Mouse (Mus musculus) hindbrain, embryonic 14.5 days (tissue): ENCODE results near the gene Mettl11b. TPM values are rescaled to one million over a fixed set of nuclear protein-coding genes. Genes with fewer than 3 reads are reported as not detected.
"Not testable (repeated sequence)": the region's sequence is repeated elsewhere in the genome, so short reads cannot be mapped to it uniquely, and the experiment has no call there.

Experiments used
- ATAC-seq: fragments of 200-750 bp; cut with Nextera tagmentation; 2 replicates; pipeline ENCODE4 v1.8.0; 2017; ENCODE audit warnings: moderate number of reproducible peaks, mild to moderate bottlenecking, moderate TSS enrichment, moderate library complexity; ENCODE audit not compliant: low FRiP score
- DNase-seq: peaks from one replicate; pipeline ENCODE4 v3.0.0-alpha.2; 2015; ENCODE audit warnings: low spot score
- H3K27ac ChIP-seq: fragments of 300-500 bp; sonication (generic); 2 replicates; pipeline ENCODE4 v1.5.1; 2014; ENCODE audit warnings: mild to moderate bottlenecking, moderate library complexity
- H3K27me3 ChIP-seq: fragments of 300-500 bp; sonication (generic); 2 replicates; pipeline ENCODE4 v1.6.1; 2014; ENCODE audit warnings: mild to moderate bottlenecking, low read length, mixed read lengths; ENCODE audit not compliant: control insufficient read depth, insufficient read depth
- H3K36me3 ChIP-seq: fragments of 300-500 bp; sonication (generic); replicated peaks from 2 replicates; pipeline ENCODE4 v1.6.1; 2014; ENCODE audit not compliant: control insufficient read depth, insufficient read depth
- H3K4me1 ChIP-seq: fragments of 300-500 bp; sonication (generic); replicated peaks from 2 replicates; pipeline ENCODE4 v1.6.1; 2014; ENCODE audit warnings: antibody characterized with exemption, low read length, mixed read lengths; ENCODE audit not compliant: control insufficient read depth, insufficient read depth
- H3K4me2 ChIP-seq: fragments of 300-500 bp; sonication (generic); replicated peaks from 2 replicates; pipeline ENCODE4 v1.6.1; 2014; ENCODE audit warnings: mild to moderate bottlenecking, moderate library complexity
- H3K4me3 ChIP-seq: fragments of 300-500 bp; sonication (generic); replicated peaks from 2 replicates; pipeline ENCODE4 v1.5.1; 2014; ENCODE audit warnings: mild to moderate bottlenecking, low read length
- H3K9ac ChIP-seq: fragments of 300-500 bp; sonication (generic); 2 replicates; pipeline ENCODE4 v1.6.1; 2014
- H3K9me3 ChIP-seq: fragments of 300-500 bp; sonication (generic); 2 replicates; pipeline ENCODE4 v1.6.1; 2016; ENCODE audit warnings: low read length; ENCODE audit not compliant: control insufficient read depth
- WGBS: fragments of 180-500 bp; shearing (Covaris S2); extraction: QIAGEN DNeasy Blood & Tissue Kit; methylation state at CpG from one replicate; pipeline ENCODE4 v1.1.7; 2014; 5-methylcytosine and 5-hydroxymethylcytosine counted together
- polyA plus RNA-seq: library from polyadenylated mRNA; unstranded; fragments of >200 nt; fragmentation: Nextera tagmentation; extraction: Ambion mirVana; gene quantifications from 2 replicates; pipeline ENCODE4 v1.2.1, GENCODE M21; 2014

Gene Mettl11b
- not detected in 2 replicates for polyA plus RNA-seq

GRCm38 (mm10) chr1:163725106-163725759, at the start of gene Mettl11b:
TSS of gene Mettl11b (minus strand) at chr1:163725232.
- ATAC-seq (peak; percentile 64), DNase-seq (no peak)
- Histone ChIP-seq H3K4me3 (no peak within 1 kb of the TSS), H3K36me3 (no peaks in the 10 kb centered on the region), H3K9me3 (no peaks in the 10 kb centered on the region), H3K9ac (no peak within 1 kb of the TSS), H3K27me3 (no peaks in the 10 kb centered on the region), H3K4me2 (peak within 1 kb of the TSS; percentile 35), H3K27ac (no peak within 1 kb of the TSS), H3K4me1 (peaks cover 7% of the 10 kb centered on the region)
- 39% methylated on average over 9 of the region's 9 CpGs for WGBS

- H3K4me3 ChIP-seq, result no peak overlapping the region
- WGBS, result 89% methylated on average over 10 of the region's 10 CpGs
- no peaks in the 10 kb centered on the region for H3K9me3 ChIP-seq
- H3K4me1 ChIP-seq, result no peaks in the 10 kb centered on the region
- no peak overlapping the region for H3K9ac ChIP-seq
- no peak overlapping the region for H3K4me2 ChIP-seq
- no peak overlapping the region for H3K27ac ChIP-seq
- no peaks in the 10 kb centered on the region for H3K36me3 ChIP-seq
- ATAC-seq (no peak), DNase-seq (no peak)
- no peaks in the 10 kb centered on the region for H3K27me3 ChIP-seq
Observed at GRCm38 (mm10) chr1:163757462-163758207, 32.6 kb upstream of the Mettl11b start.

GRCm38 (mm10) chr1:163751360-163751992, 26.4 kb upstream of the Mettl11b start:
- Histone ChIP-seq H3K4me3 (no peak overlapping the region), H3K36me3 (no peaks in the 10 kb centered on the region), H3K4me2 (no peak overlapping the region), H3K4me1 (no peaks in the 10 kb centered on the region), H3K9me3 (no peaks in the 10 kb centered on the region), H3K9ac (no peak overlapping the region), H3K27ac (no peak overlapping the region), H3K27me3 (no peaks in the 10 kb centered on the region)
- DNase-seq (no peak), ATAC-seq (no peak)
- WGBS, result 58% methylated on average over 4 of the region's 4 CpGs

- Histone ChIP-seq H3K9me3 (no peaks in the 10 kb centered on the region), H3K36me3 (no peaks in the 10 kb centered on the region), H3K4me3 (no peak overlapping the region), H3K9ac (no peak overlapping the region), H3K27ac (no peak overlapping the region), H3K4me2 (no peak overlapping the region), H3K27me3 (no peaks in the 10 kb centered on the region), H3K4me1 (no peaks in the 10 kb centered on the region)
- ATAC-seq, result no peak
- DNase-seq, result no peak
- WGBS, result 69% methylated on average over 1 of the region's 1 CpGs
Observed at GRCm38 (mm10) chr1:163737239-163737533, 12.2 kb upstream of the Mettl11b start.

- Histone ChIP-seq H3K9me3 (no peaks in the 10 kb centered on the region), H3K27ac (no peak overlapping the region), H3K4me1 (no peaks in the 10 kb centered on the region), H3K4me3 (no peak overlapping the region), H3K27me3 (no peaks in the 10 kb centered on the region), H3K36me3 (no peaks in the 10 kb centered on the region), H3K9ac (no peak overlapping the region), H3K4me2 (no peak overlapping the region)
- 77% methylated on average over 10 of the region's 10 CpGs for WGBS
- DNase-seq (no peak), ATAC-seq (no peak)
Observed at GRCm38 (mm10) chr1:163736441-163737238, 11.6 kb upstream of the Mettl11b start.

- H3K27ac ChIP-seq, H3K4me2 ChIP-seq, H3K4me3 ChIP-seq, H3K36me3 ChIP-seq, H3K27me3 ChIP-seq, H3K9me3 ChIP-seq, DNase-seq, H3K4me1 ChIP-seq, H3K9ac ChIP-seq, ATAC-seq: not testable (repeated sequence)
- WGBS, result 93% methylated on average over 10 of the region's 10 CpGs
Observed at GRCm38 (mm10) chr1:163731166-163731565, 6.1 kb upstream of the Mettl11b start.

- Histone ChIP-seq H3K4me1 (peaks cover 7% of the 10 kb centered on the region), H3K4me2 (no peak overlapping the region), H3K27ac (no peak overlapping the region), H3K36me3 (no peaks in the 10 kb centered on the region), H3K9me3 (no peaks in the 10 kb centered on the region), H3K9ac (no peak overlapping the region), H3K27me3 (no peaks in the 10 kb centered on the region), H3K4me3 (no peak overlapping the region)
- 54% methylated on average over 1 of the region's 1 CpGs for WGBS
- no peak for DNase-seq
- no peak for ATAC-seq
Observed at GRCm38 (mm10) chr1:163723913-163724312, 1.1 kb downstream of the Mettl11b start.

GRCm38 (mm10) chr1:163708618-163709017, 16.4 kb downstream of the Mettl11b start:
- H3K9ac ChIP-seq, result no peak overlapping the region
- H3K4me3 ChIP-seq, result no peak overlapping the region
- WGBS, result 54% methylated on average over 2 of the region's 2 CpGs

GRCm38 (mm10) chr1:163700571-163700970, 24.5 kb downstream of the Mettl11b start:
- DNase-seq, result no peak
- WGBS, result 93% methylated on average over 7 of the region's 7 CpGs
- Histone ChIP-seq H3K27ac (no peak overlapping the region), H3K4me3 (no peak overlapping the region), H3K9ac (no peak overlapping the region), H3K36me3 (no peaks in the 10 kb centered on the region), H3K4me1 (no peaks in the 10 kb centered on the region), H3K4me2 (no peak overlapping the region), H3K27me3 (no peaks in the 10 kb centered on the region), H3K9me3 (no peaks in the 10 kb centered on the region)
- no peak for ATAC-seq

More at GRCm38 (mm10) chr1:163708618-163709017, 16.4 kb downstream of the Mettl11b start:
- Histone ChIP-seq H3K36me3 (no peaks in the 10 kb centered on the region), H3K27ac (no peak overlapping the region), H3K4me2 (no peak overlapping the region), H3K27me3 (no peaks in the 10 kb centered on the region), H3K4me1 (no peaks in the 10 kb centered on the region), H3K9me3 (no peaks in the 10 kb centered on the region)
- no peak for ATAC-seq
- no peak for DNase-seq
